Mouse (Mus musculus) myocyte (in vitro differentiated cells): ENCODE measurements around the gene Tent4a.

ENCODE experiments used
- CEBPB ChIP-seq: IDR thresholded peaks from 2 replicates; pipeline ENCODE4 v1.6.1; 2011; ENCODE audit warnings: mild to moderate bottlenecking, moderate library complexity; ENCODE audit not compliant: poor library complexity, insufficient read depth, severe bottlenecking
- E2F4 ChIP-seq: IDR thresholded peaks from one replicate; pipeline ENCODE4 v1.6.1; 2011; ENCODE audit warnings: mild to moderate bottlenecking, control low read depth, moderate library complexity; ENCODE audit not compliant: insufficient read depth
- MAX ChIP-seq: IDR thresholded peaks from one replicate; pipeline ENCODE4 v1.6.1; 2011; ENCODE audit warnings: low read depth, mild to moderate bottlenecking, control low read depth
- MYOD1 ChIP-seq, 3 experiments: IDR thresholded peaks; one replicate each; pipeline ENCODE4 v1.6.1; 2011; ENCODE audit warnings: control low read depth in 2 of 3, low read depth in 2 of 3, mild to moderate bottlenecking in 2 of 3, moderate library complexity in 1 of 3; ENCODE audit not compliant: insufficient read length in 2 of 3, control insufficient read depth in 1 of 3
- MYOG ChIP-seq, 3 experiments: IDR thresholded peaks; one replicate each; pipeline ENCODE4 v1.6.1; 2011; ENCODE audit warnings: control low read depth in 2 of 3, low read depth in 2 of 3, mild to moderate bottlenecking in 2 of 3; ENCODE audit not compliant: insufficient read length in 2 of 3, control insufficient read depth in 1 of 3, insufficient read depth in 1 of 3
- POLR2A ChIP-seq: IDR thresholded peaks from one replicate; pipeline ENCODE4 v1.6.1; 2011; ENCODE audit warnings: low read depth, mild to moderate bottlenecking, control low read depth, moderate library complexity; ENCODE audit not compliant: insufficient read length
- POLR2AphosphoS2 ChIP-seq: IDR thresholded peaks from one replicate; pipeline ENCODE4 v1.6.1; 2011; ENCODE audit warnings: low read depth, control low read depth; ENCODE audit not compliant: insufficient read length
- REST ChIP-seq: IDR thresholded peaks from one replicate; pipeline ENCODE4 v1.6.1; 2011; ENCODE audit warnings: mild to moderate bottlenecking, control low read depth, moderate library complexity; ENCODE audit not compliant: insufficient read depth, insufficient read length
- SRF ChIP-seq: IDR thresholded peaks from one replicate; pipeline ENCODE4 v1.6.1; 2011; ENCODE audit warnings: low read depth; ENCODE audit not compliant: control insufficient read depth, insufficient read length
- TCF12 ChIP-seq: IDR thresholded peaks from one replicate; pipeline ENCODE4 v1.6.1; 2011; ENCODE audit warnings: mild to moderate bottlenecking, control low read depth; ENCODE audit not compliant: poor library complexity, insufficient read depth, severe bottlenecking
- TCF3 ChIP-seq: IDR thresholded peaks from one replicate; pipeline ENCODE4 v1.6.1; 2011; ENCODE audit warnings: low read depth, control low read depth; ENCODE audit not compliant: insufficient read length
- USF1 ChIP-seq: IDR thresholded peaks from one replicate; pipeline ENCODE4 v1.6.1; 2011; ENCODE audit warnings: low read depth, mild to moderate bottlenecking, control low read depth, moderate library complexity

- TF ChIP-seq POLR2A (no peak), MYOG (IDR thresholded peaks at IDR 0.05; ENCODE audit: control insufficient read depth in 1 of 3, insufficient read depth in 1 of 3, insufficient read length in 2 of 3, low read depth in 2 of 3) (no peak), POLR2AphosphoS2 (no peak), TCF3 (no peak), MAX (no peak), USF1 (no peak), SRF (no peak), MYOD1 (IDR thresholded peaks at IDR 0.05; ENCODE audit: control insufficient read depth in 1 of 3, insufficient read length in 2 of 3, low read depth in 2 of 3) (no peak), E2F4 (no peak), CEBPB (no peak), TCF12 (no peak), REST (no peak)
These were observed 3.9 kb upstream of the Tent4a start for GRCm38 (mm10) chr13:69538327-69538726.
